Mouse (Mus musculus) hematopoietic stem cell, adult 5-6 weeks (primary cell): ENCODE measurements around the gene Ppp2r3a. TPM values are rescaled to one million over a fixed set of nuclear protein-coding genes. Genes with fewer than 3 reads are reported as not detected.

Experiments
- ATAC-seq, 2 experiments: fragments of 125-278 bp in 1 of 2; replicated peaks in 1 of 2; 2 replicates each; pipeline ENCODE4 v1.8.0; 2016 to 2017; ENCODE audit warnings: inconsistent platforms in 2 of 2, mild to moderate bottlenecking in 2 of 2, moderate number of reproducible peaks in 2 of 2, low read depth in 1 of 2, moderate TSS enrichment in 1 of 2; ENCODE audit not compliant: low FRiP score in 2 of 2, poor library complexity in 2 of 2, severe bottlenecking in 2 of 2, insufficient read depth in 1 of 2, low TSS enrichment in 1 of 2
- total RNA-seq: library from RNA; stranded (forward); fragments of 172-1452, 232-1000 nt; gene quantifications from 2 replicates; pipeline ENCODE4 v1.2.3, GENCODE M21; 2017

Ppp2r3a gene
- total RNA-seq, 1 experiment from 2014 or later, result 38.9 TPM

- peak; percentile 21 to 49; a peak in 1 of 4 replicates for ATAC-seq
Observed at GRCm38 (mm10) chr9:101261989-101262571, 10.5 kb upstream of the Ppp2r3a start.

GRCm38 (mm10) chr9:101261443-101261842 is 9.8 kb upstream of the Ppp2r3a start:
- ATAC-seq, result no peak

- no peak for ATAC-seq
Observed at GRCm38 (mm10) chr9:101253136-101253535, 1.5 kb upstream of the Ppp2r3a start.

- ATAC-seq, result no peak
Observed at GRCm38 (mm10) chr9:101252541-101252940, 946 bp upstream of the Ppp2r3a start.

- peak; percentile 55 to 63 for ATAC-seq
Observed at GRCm38 (mm10) chr9:101250981-101251643, 483 bp downstream of the Ppp2r3a start.

GRCm38 (mm10) chr9:101250486-101250885 is 1.1 kb downstream of the Ppp2r3a start:
- ATAC-seq, result no peak

GRCm38 (mm10) chr9:101249626-101250025 is 2.0 kb downstream of the Ppp2r3a start:
- ATAC-seq, result no peak

GRCm38 (mm10) chr9:101247541-101247940 is 4.1 kb downstream of the Ppp2r3a start:
- no peak for ATAC-seq

- no peak for ATAC-seq
Observed at GRCm38 (mm10) chr9:101245493-101245892, 6.1 kb downstream of the Ppp2r3a start.

- no peak for ATAC-seq
Observed at GRCm38 (mm10) chr9:101243711-101244110, 7.9 kb downstream of the Ppp2r3a start.

- ATAC-seq, result peak; percentile 75 to 81
Observed at GRCm38 (mm10) chr9:101240161-101240560, 11.4 kb downstream of the Ppp2r3a start.

- ATAC-seq, result no peak
Observed at GRCm38 (mm10) chr9:101235786-101236185, 15.8 kb downstream of the Ppp2r3a start.

GRCm38 (mm10) chr9:101232034-101232433 is 19.6 kb downstream of the Ppp2r3a start:
- peak; percentile 89 to 97 for ATAC-seq

GRCm38 (mm10) chr9:101230028-101230427 is 21.6 kb downstream of the Ppp2r3a start:
- ATAC-seq, result peak; percentile 79 to 80

- no peak for ATAC-seq
Observed at GRCm38 (mm10) chr9:101228892-101229291, 22.7 kb downstream of the Ppp2r3a start.

GRCm38 (mm10) chr9:101207984-101208383 is 43.6 kb downstream of the Ppp2r3a start:
- ATAC-seq, result no peak

- ATAC-seq, result no peak
Observed at GRCm38 (mm10) chr9:101206516-101206915, 45.1 kb downstream of the Ppp2r3a start.

GRCm38 (mm10) chr9:101205216-101205615 is 46.4 kb downstream of the Ppp2r3a start:
- no peak for ATAC-seq

- ATAC-seq, result no peak
Observed at GRCm38 (mm10) chr9:101204059-101204458, 47.5 kb downstream of the Ppp2r3a start.
